Mouse (Mus musculus): ENCODE measurements around the gene Ubald1.

- TF ChIP-seq CTCF (IDR thresholded peaks at IDR 0.05 in 2 of 3, conservative IDR thresholded peaks at IDR 0.05 in 1 of 3; ENCODE audit: control insufficient read depth in 1 of 3, insufficient read depth in 1 of 3, low read depth in 2 of 3, low read length in 3 of 3, poor library complexity in 1 of 3, severe bottlenecking in 1 of 3), result no peak
- no peak for TF ChIP-seq JUND (IDR thresholded peaks at IDR 0.05; ENCODE audit: low read depth, low read length)
- no peak for TF ChIP-seq MXI1 (IDR thresholded peaks at IDR 0.05; ENCODE audit: low read depth, low read length)
- TF ChIP-seq GATA1 (IDR thresholded peaks at IDR 0.05; ENCODE audit: low read depth, low read length), result no peak
- no peak for TF ChIP-seq POLR2A (IDR thresholded peaks at IDR 0.05; ENCODE audit: control insufficient read depth in 1 of 2, insufficient read depth in 1 of 2, low read depth in 1 of 2, low read length in 2 of 2, poor library complexity in 1 of 2)
- no peak for TF ChIP-seq USF1 (IDR thresholded peaks at IDR 0.05; ENCODE audit: low read depth, low read length)
These were observed 29.0 kb downstream of the Ubald1 start for GRCm38 (mm10) chr16:4850938-4851628.
